Mouse (Mus musculus): Measurements from ENCODE around the gene Camta2. TPM values are rescaled to one million over a fixed set of nuclear protein-coding genes. Genes with fewer than 3 reads are reported as not detected.

The Camta2 gene
- polyA plus RNA-seq, 1 experiment from 2014 or later = 26.3 TPM

- no peak overlapping the region for H3K4me2 ChIP-seq (ENCODE audit: low read length)
- no peaks in the 10 kb centered on the region for H3K9me3 ChIP-seq (ENCODE audit: control insufficient read depth, low read length)
- no peaks in the 10 kb centered on the region for H3K27me3 ChIP-seq (replicated peaks; ENCODE audit: control insufficient read depth, insufficient read depth, low read length)
- no peak for ATAC-seq
- WGBS = 50% methylated on average over 4 of the region's 4 CpGs
- H3K9ac ChIP-seq (ENCODE audit: low read depth, low read length) = no peak overlapping the region
- no peak overlapping the region for H3K4me3 ChIP-seq (ENCODE audit: low read length)
- H3K27ac ChIP-seq (ENCODE audit: low read depth, low read length) = no peak overlapping the region
- no peaks in the 10 kb centered on the region for H3K36me3 ChIP-seq (ENCODE audit: control insufficient read depth, insufficient read depth, low read length)
- no peaks in the 10 kb centered on the region for H3K4me1 ChIP-seq (ENCODE audit: control insufficient read depth, insufficient read depth, low read depth, low read length)
Observed at GRCm38 (mm10) chr11:70625473-70625872, 62.4 kb downstream of the Camta2 start.

GRCm38 (mm10) chr11:70623053-70623742, 64.7 kb downstream of the Camta2 start:
- H3K9ac ChIP-seq (ENCODE audit: low read depth, low read length) = no peak overlapping the region
- no peaks in the 10 kb centered on the region for H3K9me3 ChIP-seq (ENCODE audit: control insufficient read depth, low read length)
- no peaks in the 10 kb centered on the region for H3K4me1 ChIP-seq (ENCODE audit: control insufficient read depth, insufficient read depth, low read depth, low read length)
- H3K4me3 ChIP-seq (ENCODE audit: low read length) = no peak overlapping the region
- H3K27me3 ChIP-seq (replicated peaks; ENCODE audit: control insufficient read depth, insufficient read depth, low read length) = no peaks in the 10 kb centered on the region
- no peak overlapping the region for H3K27ac ChIP-seq (ENCODE audit: low read depth, low read length)
- WGBS = 73% methylated on average over 10 of the region's 10 CpGs
- no peak overlapping the region for H3K4me2 ChIP-seq (ENCODE audit: low read length)
- no peaks in the 10 kb centered on the region for H3K36me3 ChIP-seq (ENCODE audit: control insufficient read depth, insufficient read depth, low read length)
- ATAC-seq = no peak

- H3K9me3 ChIP-seq (ENCODE audit: control insufficient read depth, low read length) = no peaks in the 10 kb centered on the region
- no peak overlapping the region for H3K4me2 ChIP-seq (ENCODE audit: low read length)
- no peaks in the 10 kb centered on the region for H3K27me3 ChIP-seq (replicated peaks; ENCODE audit: control insufficient read depth, insufficient read depth, low read length)
- H3K27ac ChIP-seq (ENCODE audit: low read depth, low read length) = no peak overlapping the region
- no peaks in the 10 kb centered on the region for H3K4me1 ChIP-seq (ENCODE audit: control insufficient read depth, insufficient read depth, low read depth, low read length)
- 39% methylated on average over 7 of the region's 7 CpGs for WGBS
- H3K9ac ChIP-seq (ENCODE audit: low read depth, low read length) = no peak overlapping the region
- no peak overlapping the region for H3K4me3 ChIP-seq (ENCODE audit: low read length)
- ATAC-seq = no peak
- H3K36me3 ChIP-seq (ENCODE audit: control insufficient read depth, insufficient read depth, low read length) = no peaks in the 10 kb centered on the region
Observed at GRCm38 (mm10) chr11:70621972-70622814, 65.7 kb downstream of the Camta2 start.

Small RNAs within 50 kb of the gene (microRNA-seq; reads per million reads assigned to microRNA genes)
- gene Mir6925 = not detected

Other genes with a start within 250 kb of the Camta2 start
- 42.9 and 46.3 TPM in 2 replicates for gene Med11, start 236.2 kb downstream of the Camta2 start, polyA plus RNA-seq (2015; fragmentation: Nextera tagmentation; extraction: Ambion mirVana)
- 0.86 and 1.3 TPM in 2 replicates for gene Zmynd15, start 228.7 kb downstream of the Camta2 start, polyA plus RNA-seq (2015; fragmentation: Nextera tagmentation; extraction: Ambion mirVana)
- gene Cxcl16, start 228.1 kb downstream of the Camta2 start, polyA plus RNA-seq (2015; fragmentation: Nextera tagmentation; extraction: Ambion mirVana) = 6.0 and 7.3 TPM in 2 replicates
- gene Tm4sf5, start 182.9 kb downstream of the Camta2 start, polyA plus RNA-seq (2015; fragmentation: Nextera tagmentation; extraction: Ambion mirVana) = 3.8 and 5.5 TPM in 2 replicates
- gene Vmo1, start 173.5 kb downstream of the Camta2 start, polyA plus RNA-seq (2015; fragmentation: Nextera tagmentation; extraction: Ambion mirVana) = 0.34 TPM in 1 of 2 replicates, not detected in the other
- gene Gltpd2, start 168.9 kb downstream of the Camta2 start, polyA plus RNA-seq (2015; fragmentation: Nextera tagmentation; extraction: Ambion mirVana) = 0.39 and 0.40 TPM in 2 replicates
- 775 and 820 TPM in 2 replicates for gene Psmb6, start 162.7 kb downstream of the Camta2 start, polyA plus RNA-seq (2015; fragmentation: Nextera tagmentation; extraction: Ambion mirVana)
- gene Gm40193, start 155.2 kb downstream of the Camta2 start, polyA plus RNA-seq (2015; fragmentation: Nextera tagmentation; extraction: Ambion mirVana) = not detected in 2 replicates
- gene Pld2, start 148.0 kb downstream of the Camta2 start, polyA plus RNA-seq (2015; fragmentation: Nextera tagmentation; extraction: Ambion mirVana) = 20.6 and 21.4 TPM in 2 replicates
- gene Mink1, start 125.2 kb downstream of the Camta2 start, polyA plus RNA-seq (2015; fragmentation: Nextera tagmentation; extraction: Ambion mirVana) = 14.4 and 19.1 TPM in 2 replicates
- gene 4930544D05Rik, start 72.3 kb downstream of the Camta2 start, polyA plus RNA-seq (2015; fragmentation: Nextera tagmentation; extraction: Ambion mirVana) = not detected in 2 replicates
- not detected in 2 replicates for gene Chrne, start 68.9 kb downstream of the Camta2 start, polyA plus RNA-seq (2015; fragmentation: Nextera tagmentation; extraction: Ambion mirVana)
- 0.19 and 0.29 TPM in 2 replicates for gene Gp1ba, start 49.0 kb downstream of the Camta2 start, polyA plus RNA-seq (2015; fragmentation: Nextera tagmentation; extraction: Ambion mirVana)
- 105 and 110 TPM in 2 replicates for gene Rnf167, start 40.9 kb downstream of the Camta2 start, polyA plus RNA-seq (2015; fragmentation: Nextera tagmentation; extraction: Ambion mirVana)
- gene Slc25a11, start 40.6 kb downstream of the Camta2 start, polyA plus RNA-seq (2015; fragmentation: Nextera tagmentation; extraction: Ambion mirVana) = 185 and 191 TPM in 2 replicates
- gene Pfn1, start 33.5 kb downstream of the Camta2 start, polyA plus RNA-seq (2015; fragmentation: Nextera tagmentation; extraction: Ambion mirVana) = 638 and 764 TPM in 2 replicates
- gene Eno3, start 30.9 kb downstream of the Camta2 start, polyA plus RNA-seq (2015; fragmentation: Nextera tagmentation; extraction: Ambion mirVana) = 6.0 and 16.3 TPM in 2 replicates
- 151 and 161 TPM in 2 replicates for gene Spag7, start 18.7 kb downstream of the Camta2 start, polyA plus RNA-seq (2015; fragmentation: Nextera tagmentation; extraction: Ambion mirVana)
- 1.2 and 1.4 TPM in 2 replicates for gene Inca1, start 12.1 kb upstream of the Camta2 start, polyA plus RNA-seq (2015; fragmentation: Nextera tagmentation; extraction: Ambion mirVana)
- 1.3 and 1.6 TPM in 2 replicates for gene Kif1c, start 12.4 kb upstream of the Camta2 start, polyA plus RNA-seq (2015; fragmentation: Nextera tagmentation; extraction: Ambion mirVana)
- gene Zfp3, start 76.1 kb upstream of the Camta2 start, polyA plus RNA-seq (2015; fragmentation: Nextera tagmentation; extraction: Ambion mirVana) = 16.4 and 17.1 TPM in 2 replicates
- gene Scimp, start 124.5 kb upstream of the Camta2 start, polyA plus RNA-seq (2015; fragmentation: Nextera tagmentation; extraction: Ambion mirVana) = 0.19 TPM in 1 of 2 replicates, not detected in the other
- 77.1 and 88.1 TPM in 2 replicates for gene Rabep1, start 156.7 kb upstream of the Camta2 start, polyA plus RNA-seq (2015; fragmentation: Nextera tagmentation; extraction: Ambion mirVana)

Measured in hindbrain, embryonic 16.5 days (tissue).